Mouse (Mus musculus) MEL (cell line): ENCODE results near the gene Samsn1.

Experiments used
- CTCF ChIP-seq, 3 experiments: IDR thresholded peaks in 2 of 3; conservative IDR thresholded peaks in 1 of 3; 2 replicates each; pipeline ENCODE4 v1.5.1; 2011 to 2012; ENCODE audit warnings: low read length in 3 of 3, low read depth in 2 of 3, mild to moderate bottlenecking in 2 of 3, improper control_type of control experiment in 1 of 3, inconsistent platforms in 1 of 3, mixed read lengths in 1 of 3, moderate library complexity in 1 of 3; ENCODE audit not compliant: control insufficient read depth in 1 of 3, insufficient read depth in 1 of 3, poor library complexity in 1 of 3, severe bottlenecking in 1 of 3
- E2F4 ChIP-seq: IDR thresholded peaks from 2 replicates; pipeline ENCODE4 v1.6.1; 2011; ENCODE audit warnings: low read depth, low read length, improper control_type of control experiment, borderline replicate concordance
- MAZ ChIP-seq: IDR thresholded peaks from 2 replicates; pipeline ENCODE4 v1.6.1; 2012; ENCODE audit warnings: low read depth, mild to moderate bottlenecking, inconsistent platforms, low read length, improper control_type of control experiment
- POLR2A ChIP-seq, 2 experiments: IDR thresholded peaks; 2 replicates each; pipeline ENCODE4 v1.6.1; 2011 to 2012; ENCODE audit warnings: low read length in 2 of 2, mild to moderate bottlenecking in 2 of 2, control low read depth in 1 of 2, improper control_type of control experiment in 1 of 2, low read depth in 1 of 2, moderate library complexity in 1 of 2; ENCODE audit not compliant: control insufficient read depth in 1 of 2, insufficient read depth in 1 of 2, poor library complexity in 1 of 2
- ZC3H11A ChIP-seq: IDR thresholded peaks from 2 replicates; pipeline ENCODE4 v1.6.1; 2012; ENCODE audit warnings: low read depth, mild to moderate bottlenecking, inconsistent platforms, low read length, improper control_type of control experiment

DNA sequence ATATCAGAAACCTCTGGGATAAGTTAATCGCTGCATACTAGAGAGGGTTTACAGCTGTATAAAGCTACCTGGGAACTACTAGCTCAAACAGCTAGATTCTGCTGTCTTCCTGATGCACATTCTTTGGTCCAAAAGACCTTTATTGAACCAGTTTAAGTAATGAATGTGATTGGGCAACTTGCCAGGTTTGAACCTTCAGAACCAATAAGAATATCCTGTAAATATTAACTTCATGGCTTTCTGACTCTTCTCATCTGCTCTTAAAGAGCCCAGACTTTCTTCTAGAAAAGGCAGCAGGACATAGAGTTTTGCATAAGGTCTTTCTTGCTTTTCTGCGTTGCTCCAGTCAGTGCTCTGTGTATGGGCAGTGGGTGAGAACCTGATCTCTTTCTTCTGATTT is 165.7 kb downstream of the Samsn1 start:
- no peak for TF ChIP-seq CTCF (IDR thresholded peaks at IDR 0.05 in 2 of 3, conservative IDR thresholded peaks at IDR 0.05 in 1 of 3; ENCODE audit: control insufficient read depth in 1 of 3, insufficient read depth in 1 of 3, low read depth in 2 of 3, low read length in 3 of 3, poor library complexity in 1 of 3, severe bottlenecking in 1 of 3)
- no peak for TF ChIP-seq MAZ
- no peak for TF ChIP-seq ZC3H11A
- TF ChIP-seq POLR2A (IDR thresholded peaks at IDR 0.05; ENCODE audit: control insufficient read depth in 1 of 2, insufficient read depth in 1 of 2, low read depth in 1 of 2, low read length in 2 of 2, poor library complexity in 1 of 2): no peak
- TF ChIP-seq E2F4: no peak
